Mouse (Mus musculus) neural tube, embryonic 11.5 days (tissue): ENCODE results near the gene Myof. TPM values are rescaled to one million over a fixed set of nuclear protein-coding genes. Genes with fewer than 3 reads are reported as not detected.

Source experiments
- ATAC-seq: fragments of 200-750 bp; cut with Nextera tagmentation; 2 replicates; pipeline ENCODE4 v1.8.0; 2017; ENCODE audit warnings: moderate number of reproducible peaks, mild to moderate bottlenecking, moderate TSS enrichment, moderate library complexity; ENCODE audit not compliant: insufficient read depth, low FRiP score, low TSS enrichment
- DNase-seq: peaks from one replicate; pipeline ENCODE4 v3.0.0-alpha.2; 2015; ENCODE audit warnings: low spot score
- H3K27ac ChIP-seq: fragments of 300-500 bp; sonication (generic); 2 replicates; pipeline ENCODE4 v1.5.1; 2014; ENCODE audit warnings: low read depth, mild to moderate bottlenecking, low read length
- H3K27me3 ChIP-seq: fragments of 300-500 bp; sonication (generic); 2 replicates; pipeline ENCODE4 v1.6.1; 2014; ENCODE audit warnings: mild to moderate bottlenecking, low read length, mixed read lengths; ENCODE audit not compliant: control insufficient read depth, insufficient read depth
- H3K36me3 ChIP-seq: fragments of 300-500 bp; sonication (generic); 2 replicates; pipeline ENCODE4 v1.6.1; 2014; ENCODE audit warnings: mild to moderate bottlenecking, low read length, moderate library complexity, mixed read lengths; ENCODE audit not compliant: control insufficient read depth, insufficient read depth
- H3K4me1 ChIP-seq: fragments of 300-500 bp; sonication (generic); 2 replicates; pipeline ENCODE4 v1.6.1; 2014; ENCODE audit warnings: low read length, mixed read lengths; ENCODE audit not compliant: control insufficient read depth, insufficient read depth
- H3K4me2 ChIP-seq: fragments of 300-500 bp; sonication (generic); 2 replicates; pipeline ENCODE4 v1.6.1; 2014; ENCODE audit warnings: low read depth, mild to moderate bottlenecking, moderate library complexity
- H3K4me3 ChIP-seq: fragments of 300-500 bp; sonication (generic); 2 replicates; pipeline ENCODE4 v1.5.1; 2014; ENCODE audit warnings: low read depth, low read length
- H3K9ac ChIP-seq: fragments of 300-500 bp; sonication (generic); 2 replicates; pipeline ENCODE4 v1.6.1; 2014; ENCODE audit warnings: mild to moderate bottlenecking, low read length
- H3K9me3 ChIP-seq: fragments of 300-500 bp; sonication (generic); 2 replicates; pipeline ENCODE4 v1.6.1; 2016; ENCODE audit warnings: low read length; ENCODE audit not compliant: control insufficient read depth
- WGBS: fragments of 180-500 bp; shearing (Covaris S2); extraction: QIAGEN DNeasy Blood & Tissue Kit; methylation state at CpG from one replicate; pipeline ENCODE4 v1.1.7; 2014; 5-methylcytosine and 5-hydroxymethylcytosine counted together
- polyA plus RNA-seq: library from polyadenylated mRNA; unstranded; fragments of >200 nt; fragmentation: Nextera tagmentation; extraction: Ambion mirVana; gene quantifications from 2 replicates; pipeline ENCODE4 v1.2.1, GENCODE M21; 2014

Myof gene
- polyA plus RNA-seq = 2.1 and 3.2 TPM in 2 replicates

DNA sequence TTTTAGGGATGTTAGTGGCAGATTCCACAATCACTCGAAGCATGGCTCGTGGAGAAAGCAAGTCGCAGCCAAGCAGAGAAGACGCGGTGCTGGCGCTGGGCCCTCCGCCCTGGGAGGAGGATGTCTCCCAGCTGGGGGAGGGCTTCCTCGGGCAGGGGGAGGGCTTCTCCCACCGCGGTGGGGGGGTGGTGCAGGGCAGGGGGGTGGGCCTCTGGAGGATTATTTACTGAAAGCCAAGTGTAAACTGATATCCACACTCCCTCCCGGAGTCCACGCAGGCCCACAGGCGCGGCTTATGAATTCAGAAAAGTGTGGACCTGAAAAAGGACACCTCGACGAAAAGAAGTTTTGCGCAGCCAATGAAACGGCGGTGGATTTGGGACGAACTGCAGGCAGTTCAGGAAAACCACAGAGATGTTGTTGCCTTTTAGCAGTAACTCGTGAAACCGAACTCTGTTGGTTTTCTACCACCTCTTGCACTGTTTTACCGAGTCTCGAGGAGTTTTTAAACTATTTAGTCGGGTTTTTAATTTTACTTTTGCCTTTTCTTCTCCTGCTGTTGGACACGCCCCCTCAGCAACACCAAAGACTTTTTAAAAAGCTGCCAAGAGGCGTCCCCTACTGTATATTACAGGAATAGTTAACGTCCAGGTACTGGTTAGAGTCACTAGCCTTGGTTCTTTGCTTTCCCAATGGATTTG lies at the start of gene Myof:
Gene Myof, minus strand, starts transcription at position 297 of the 701 bp plus-strand sequence.
- Histone ChIP-seq H3K27ac (no peak within 1 kb of the TSS), H3K4me3 (peak within 1 kb of the TSS; percentile 32), H3K4me2 (peak within 1 kb of the TSS; percentile 56), H3K9me3 (no peaks in the 10 kb centered on the region; the same call in 1 of the 2 replicates), H3K36me3 (no peaks in the 10 kb centered on the region), H3K9ac (peak within 1 kb of the TSS; percentile 26), H3K4me1 (no peaks in the 10 kb centered on the region), H3K27me3 (peaks cover 11% of the 10 kb centered on the region; the same call in 1 of the 2 replicates)
- DNase-seq = peak; percentile 47
- no peak for ATAC-seq
- WGBS = 1% methylated on average over 28 of the region's 28 CpGs

DNA sequence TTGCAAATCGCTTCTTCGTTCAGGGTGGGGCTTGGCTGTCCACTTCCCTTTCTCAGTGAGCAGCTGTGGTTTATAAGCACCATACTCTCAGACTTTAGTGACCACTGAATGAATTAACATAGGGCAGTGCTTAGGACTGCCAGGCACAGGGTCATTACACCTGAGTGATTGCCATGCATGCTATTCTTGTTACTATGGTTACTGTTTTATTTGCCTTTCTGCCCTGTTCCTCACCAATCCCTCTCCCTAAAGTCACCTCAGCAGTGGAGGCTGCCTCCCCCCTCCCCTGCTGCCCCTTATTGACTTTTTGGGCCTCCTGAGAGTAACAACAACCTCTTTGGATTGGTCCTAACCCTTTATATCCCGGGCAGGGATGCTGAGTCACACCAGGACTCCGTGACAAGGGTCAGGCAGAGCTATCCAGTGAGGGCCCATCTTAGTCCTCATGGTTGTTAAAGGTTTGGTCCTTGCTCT lies 48.2 kb upstream of the Myof start:
- H3K9ac ChIP-seq = no peak overlapping the region
- ATAC-seq = no peak
- no peaks in the 10 kb centered on the region for H3K4me1 ChIP-seq
- no peaks in the 10 kb centered on the region for H3K9me3 ChIP-seq
- H3K4me3 ChIP-seq = no peak overlapping the region
- no peak overlapping the region for H3K27ac ChIP-seq
- peak; percentile 28 for DNase-seq
- no peaks in the 10 kb centered on the region for H3K36me3 ChIP-seq
- H3K27me3 ChIP-seq = peaks cover 6% of the 10 kb centered on the region
- WGBS = 22% methylated on average over 4 of the region's 4 CpGs
- no peak overlapping the region for H3K4me2 ChIP-seq

DNA sequence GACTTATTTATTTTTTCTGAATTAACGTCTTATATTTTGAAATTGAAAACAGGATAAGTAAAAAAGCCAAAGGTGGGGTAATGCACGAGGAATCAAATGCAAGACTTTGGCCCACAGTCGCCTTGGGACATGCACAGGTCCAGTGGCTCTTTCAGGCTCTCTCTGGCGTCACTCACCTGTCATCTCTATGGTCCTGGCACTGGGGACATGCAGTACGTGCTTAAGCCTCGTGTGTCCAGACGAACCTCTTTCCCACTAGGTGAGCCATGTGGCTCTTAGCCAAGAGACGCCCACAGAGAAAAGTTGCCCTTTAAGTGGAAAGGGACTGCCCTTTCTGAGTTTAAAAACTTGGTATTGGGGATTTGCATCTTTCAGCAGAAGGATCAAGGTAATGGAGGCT lies 46.0 kb upstream of the Myof start:
- Histone ChIP-seq H3K27ac (no peak overlapping the region), H3K9ac (no peak overlapping the region), H3K4me2 (no peak overlapping the region), H3K36me3 (no peaks in the 10 kb centered on the region), H3K4me3 (no peak overlapping the region), H3K4me1 (no peaks in the 10 kb centered on the region), H3K9me3 (no peaks in the 10 kb centered on the region), H3K27me3 (no peaks in the 10 kb centered on the region)
- DNase-seq (no peak), ATAC-seq (no peak)
- 87% methylated on average over 8 of the region's 8 CpGs for WGBS

DNA sequence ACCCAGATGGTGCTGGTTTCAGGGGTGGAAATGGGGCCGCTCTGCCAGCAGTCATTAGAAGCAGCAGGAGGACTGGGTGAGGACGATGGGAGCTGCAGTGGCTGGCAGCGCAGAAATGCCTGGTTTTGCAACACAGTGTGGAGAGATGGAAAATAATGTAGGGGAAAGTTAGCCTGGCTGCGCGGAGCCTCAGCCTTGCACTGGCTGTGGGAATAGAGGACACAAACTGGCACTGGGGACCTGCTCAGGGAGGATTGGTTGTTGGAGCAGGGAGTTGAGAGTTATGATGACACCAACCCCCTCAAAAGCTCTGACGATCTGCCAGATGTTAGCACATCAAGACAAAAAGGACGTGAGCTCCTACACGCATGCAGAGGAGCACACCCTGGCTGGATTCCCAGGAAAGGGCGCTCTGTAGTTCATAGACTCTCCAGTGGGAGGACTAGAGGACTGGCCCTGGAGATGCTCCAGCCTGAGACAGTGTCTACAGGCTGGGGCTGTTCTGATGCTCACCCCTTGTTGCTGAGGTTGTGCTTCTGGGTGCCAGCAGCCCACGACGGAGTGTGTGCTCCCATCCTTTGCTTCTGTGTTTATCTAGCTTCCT lies 43.7 kb upstream of the Myof start:
- no peak for ATAC-seq
- 60% methylated on average over 11 of the region's 11 CpGs for WGBS

DNA sequence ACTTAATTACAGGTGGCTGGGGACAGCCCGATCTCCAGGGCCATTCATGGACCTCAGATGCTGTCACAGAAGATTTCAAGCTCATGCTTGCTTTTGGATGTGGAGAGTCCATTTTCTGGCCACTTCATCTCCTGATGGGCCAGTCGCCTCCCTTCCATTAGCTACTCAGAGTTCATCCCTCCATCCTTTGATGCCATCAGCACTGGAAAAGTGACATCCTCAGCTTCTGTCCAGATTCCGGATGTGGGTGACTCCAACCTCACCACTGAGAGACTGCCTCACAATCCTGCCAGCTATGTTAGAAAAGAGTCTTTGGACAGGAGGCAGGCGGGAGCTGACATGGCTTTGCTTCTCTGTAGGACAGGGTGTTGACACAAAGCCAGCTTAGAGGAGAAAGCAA lies 42.5 kb upstream of the Myof start:
- WGBS = 83% methylated on average over 4 of the region's 4 CpGs
- no peak for DNase-seq
- no peaks in the 10 kb centered on the region for H3K27me3 ChIP-seq

More for the DNA sequence above, 43.7 kb upstream of the Myof start:
- no peak overlapping the region for H3K27ac ChIP-seq
- no peak overlapping the region for H3K4me2 ChIP-seq
- H3K4me3 ChIP-seq = no peak overlapping the region
- H3K4me1 ChIP-seq = no peaks in the 10 kb centered on the region
- H3K9me3 ChIP-seq = no peaks in the 10 kb centered on the region
- no peak overlapping the region for H3K9ac ChIP-seq
- H3K27me3 ChIP-seq = no peaks in the 10 kb centered on the region
- no peaks in the 10 kb centered on the region for H3K36me3 ChIP-seq
- DNase-seq = peak; percentile 29

DNA sequence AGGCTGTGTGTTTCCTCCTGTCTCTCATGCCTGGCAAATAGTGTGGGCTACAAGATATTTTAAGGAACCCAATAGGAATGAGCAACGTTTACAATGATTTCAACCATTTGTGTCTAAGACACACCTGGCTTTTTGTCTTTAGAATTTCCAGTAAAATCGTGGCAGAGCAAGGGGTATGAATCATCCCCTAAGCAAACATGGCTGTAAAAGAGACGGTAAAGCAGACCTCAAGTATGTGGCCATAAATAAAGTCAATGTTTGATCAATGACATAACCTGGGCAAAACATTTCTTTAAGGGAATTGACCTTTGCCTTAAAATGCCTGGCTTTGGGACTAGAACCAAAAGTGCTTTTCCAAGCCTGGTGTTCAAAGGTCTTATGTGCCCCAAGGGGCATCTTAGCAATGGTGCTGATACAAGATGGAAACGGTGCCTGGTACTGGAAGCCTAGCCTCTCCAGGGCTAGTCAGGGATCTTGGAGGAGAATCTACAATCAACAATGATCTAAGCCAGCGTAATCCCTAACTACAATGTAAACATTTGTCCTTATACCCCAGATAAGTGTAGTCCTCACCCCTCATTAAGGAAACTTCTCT lies 39.7 kb upstream of the Myof start:
- ATAC-seq = no peak
- H3K9ac ChIP-seq = no peak overlapping the region
- no peaks in the 10 kb centered on the region for H3K4me1 ChIP-seq
- H3K27ac ChIP-seq = no peak overlapping the region
- 71% methylated on average over 5 of the region's 5 CpGs for WGBS
- no peak for DNase-seq
- H3K27me3 ChIP-seq = no peaks in the 10 kb centered on the region
- H3K9me3 ChIP-seq = no peaks in the 10 kb centered on the region
- H3K36me3 ChIP-seq = no peaks in the 10 kb centered on the region
- no peak overlapping the region for H3K4me3 ChIP-seq
- H3K4me2 ChIP-seq = no peak overlapping the region

More for the DNA sequence above, 42.5 kb upstream of the Myof start:
- Histone ChIP-seq H3K4me1 (no peaks in the 10 kb centered on the region), H3K4me3 (no peak overlapping the region), H3K9me3 (no peaks in the 10 kb centered on the region), H3K36me3 (no peaks in the 10 kb centered on the region), H3K27ac (no peak overlapping the region), H3K4me2 (no peak overlapping the region), H3K9ac (no peak overlapping the region)
- ATAC-seq = no peak

DNA sequence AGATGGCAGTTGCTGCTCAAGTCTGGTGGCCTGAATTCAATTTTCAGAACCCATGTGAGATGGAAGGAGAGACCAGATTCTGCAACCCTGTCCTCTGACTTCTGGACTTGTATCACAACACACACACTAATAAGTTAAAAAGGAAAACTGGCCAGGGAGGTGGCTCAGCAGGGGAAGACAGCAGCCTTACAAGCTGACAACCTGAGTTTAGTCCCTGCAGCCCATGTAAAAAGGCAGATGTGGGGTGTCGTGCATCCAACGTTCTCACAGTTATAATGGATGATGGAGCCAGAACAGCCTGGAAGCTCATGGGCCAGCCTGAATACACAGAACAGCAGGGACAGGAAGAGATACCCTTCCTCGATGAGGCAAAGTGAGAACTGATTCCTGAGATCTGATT lies 38.0 kb upstream of the Myof start:
- no peak for DNase-seq
- WGBS = 83% methylated on average over 3 of the region's 3 CpGs
- H3K36me3 ChIP-seq = no peaks in the 10 kb centered on the region
- H3K4me1 ChIP-seq = no peaks in the 10 kb centered on the region
- H3K4me3 ChIP-seq = no peak overlapping the region
- H3K27me3 ChIP-seq = no peaks in the 10 kb centered on the region
- no peaks in the 10 kb centered on the region for H3K9me3 ChIP-seq
- H3K9ac ChIP-seq = no peak overlapping the region
- H3K4me2 ChIP-seq = no peak overlapping the region
- no peak overlapping the region for H3K27ac ChIP-seq
- no peak for ATAC-seq

DNA sequence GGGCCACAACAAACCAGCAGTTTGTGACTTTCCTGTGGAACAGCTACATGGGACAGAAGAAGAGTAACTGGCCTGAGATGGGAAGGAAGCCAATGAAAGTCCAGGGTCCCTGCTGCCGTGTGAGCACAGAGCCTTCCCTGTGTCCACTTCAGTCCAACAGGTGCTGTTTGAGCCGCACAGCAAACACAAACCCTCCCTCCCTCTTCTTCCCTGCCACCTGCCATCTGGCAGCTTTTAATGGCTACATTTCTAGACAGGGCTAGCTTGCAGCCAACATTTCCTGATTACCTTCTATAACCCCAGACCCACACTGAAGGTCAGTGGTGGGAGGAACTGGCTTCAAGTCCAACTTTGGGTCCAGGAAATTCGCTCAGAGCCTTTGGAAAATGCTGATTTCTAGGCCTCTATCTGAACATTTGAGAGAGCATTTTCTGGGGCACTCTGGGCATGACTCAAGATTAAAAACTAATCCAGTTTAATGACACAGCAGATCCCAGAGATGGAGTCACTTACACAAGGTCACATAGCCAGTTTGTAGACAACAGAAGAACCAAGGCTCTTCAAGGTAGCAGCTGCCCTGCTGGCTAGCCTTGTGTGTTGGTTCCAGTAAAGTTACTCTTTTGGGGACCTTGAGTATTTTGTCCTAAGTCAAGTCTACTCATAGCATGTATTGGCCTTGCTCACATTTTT lies 34.6 kb upstream of the Myof start:
- Histone ChIP-seq H3K36me3 (no peaks in the 10 kb centered on the region; the same call in 1 of the 2 replicates), H3K9ac (no peak overlapping the region), H3K9me3 (no peaks in the 10 kb centered on the region), H3K4me2 (no peak overlapping the region), H3K27me3 (no peaks in the 10 kb centered on the region), H3K4me3 (no peak overlapping the region), H3K27ac (no peak overlapping the region), H3K4me1 (no peaks in the 10 kb centered on the region)
- 89% methylated on average over 3 of the region's 3 CpGs for WGBS
- no peak for ATAC-seq
- no peak for DNase-seq
